Mouse (Mus musculus) E14TG2a.4 (cell line): Measurements from ENCODE around the gene Ceacam9.

Experiments
- H3K27me3 ChIP-seq: 2 replicates; pipeline ENCODE4 v1.6.1; 2014; ENCODE audit warnings: low read length, control low read depth; ENCODE audit not compliant: insufficient read depth
- H3K36me3 ChIP-seq: 2 replicates; pipeline ENCODE4 v1.6.1; 2014; ENCODE audit warnings: low read length, control low read depth; ENCODE audit not compliant: insufficient read depth
- H3K4me1 ChIP-seq: replicated peaks from 2 replicates; pipeline ENCODE4 v1.6.1; 2014; ENCODE audit warnings: low read depth, low read length, control low read depth
- H3K4me3 ChIP-seq: replicated peaks from 2 replicates; pipeline ENCODE4 v1.5.1; 2014; ENCODE audit warnings: mild to moderate bottlenecking, low read length
- H3K9me3 ChIP-seq: 2 replicates; pipeline ENCODE4 v1.6.1; 2014; ENCODE audit warnings: low read length, control low read depth
- CTCF ChIP-seq: conservative IDR thresholded peaks from 2 replicates; pipeline ENCODE4 v1.5.1; 2014; ENCODE audit warnings: low read length
- NANOG ChIP-seq: IDR thresholded peaks from 2 replicates; pipeline ENCODE4 v1.6.1; 2014; ENCODE audit warnings: borderline replicate concordance, low read length, mixed read lengths
- POU5F1 ChIP-seq: IDR thresholded peaks from 2 replicates; pipeline ENCODE4 v1.6.1; 2014; ENCODE audit warnings: low read length, borderline replicate concordance

Gene Ceacam9

DNA sequence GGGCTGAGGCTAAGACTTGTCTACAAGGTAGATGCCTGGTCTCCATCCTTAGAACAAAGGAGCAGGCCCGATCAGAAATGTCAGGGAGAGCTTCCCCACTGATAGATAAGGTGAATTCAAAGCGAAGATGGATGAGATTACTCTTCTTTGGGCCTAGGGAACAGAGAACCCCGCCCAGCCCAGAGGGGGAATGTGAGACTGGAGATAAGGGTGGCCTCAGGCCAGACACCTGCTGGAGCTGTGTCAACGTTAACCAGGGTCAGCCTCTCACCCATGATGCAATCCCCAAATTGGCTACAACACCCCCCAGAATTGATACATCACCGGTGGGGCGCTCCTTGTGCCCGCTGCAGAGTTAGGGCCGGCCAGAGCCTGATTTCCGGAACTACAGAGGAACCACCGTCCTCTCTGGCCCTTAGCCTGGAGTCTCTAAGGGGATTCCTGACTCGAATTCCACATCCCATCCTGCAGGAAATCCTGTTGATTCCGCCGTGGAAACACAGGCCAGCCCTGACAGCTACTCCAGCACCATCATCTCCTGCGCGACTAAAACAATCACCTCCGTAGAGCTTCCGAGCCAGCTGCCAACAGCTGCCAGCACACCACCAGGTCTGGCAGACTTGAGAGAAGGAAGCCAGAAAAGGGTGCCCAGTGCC is 33.8 kb downstream of the Ceacam9 start:
- H3K36me3 ChIP-seq: no peaks in the 10 kb centered on the region
- TF ChIP-seq POU5F1 (no peak), CTCF (no peak), NANOG (no peak)
- H3K4me3 ChIP-seq: peak overlapping the region; percentile 60
- H3K27me3 ChIP-seq: no peaks in the 10 kb centered on the region
- no peaks in the 10 kb centered on the region for H3K9me3 ChIP-seq
- H3K4me1 ChIP-seq: peaks cover 55% of the 10 kb centered on the region

DNA sequence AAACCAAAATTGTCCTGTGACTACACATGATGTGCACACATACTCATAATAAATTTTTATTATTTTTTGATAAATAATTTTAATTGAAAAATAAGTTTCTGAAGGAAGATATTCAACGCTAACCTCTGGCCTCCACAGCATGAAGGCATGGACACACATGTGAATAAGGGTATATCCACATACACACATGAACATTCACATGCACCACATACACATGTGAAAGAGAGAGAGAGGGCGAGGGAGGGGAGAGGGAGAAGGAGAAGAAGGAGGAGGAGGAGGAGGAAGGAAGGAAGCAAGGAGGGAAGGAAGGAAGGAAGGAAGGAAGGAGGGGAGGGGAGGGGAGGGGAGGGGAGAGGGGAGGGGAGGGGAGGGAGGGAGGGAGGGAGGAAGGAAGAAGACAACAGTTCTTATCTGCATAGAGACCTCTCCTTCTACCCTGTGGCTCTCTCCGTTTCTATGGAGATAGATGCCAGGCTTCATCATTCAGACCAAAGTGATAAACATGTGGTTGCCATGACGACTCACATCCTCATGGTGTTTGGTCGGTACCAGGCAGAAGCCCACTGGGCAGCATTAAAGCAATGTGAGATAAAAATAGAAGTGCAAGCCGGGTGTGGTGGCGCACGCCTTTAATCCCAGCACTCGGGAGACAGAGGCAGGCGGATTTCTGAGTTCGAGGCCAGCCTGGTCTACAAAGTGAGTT is 37.3 kb downstream of the Ceacam9 start:
- H3K9me3 ChIP-seq: no peaks in the 10 kb centered on the region
- H3K36me3 ChIP-seq: no peaks in the 10 kb centered on the region
- H3K27me3 ChIP-seq: peaks cover 3% of the 10 kb centered on the region
- no peak overlapping the region for H3K4me3 ChIP-seq
- TF ChIP-seq NANOG (no peak), CTCF (no peak), POU5F1 (no peak)
- H3K4me1 ChIP-seq: peaks cover 49% of the 10 kb centered on the region

DNA sequence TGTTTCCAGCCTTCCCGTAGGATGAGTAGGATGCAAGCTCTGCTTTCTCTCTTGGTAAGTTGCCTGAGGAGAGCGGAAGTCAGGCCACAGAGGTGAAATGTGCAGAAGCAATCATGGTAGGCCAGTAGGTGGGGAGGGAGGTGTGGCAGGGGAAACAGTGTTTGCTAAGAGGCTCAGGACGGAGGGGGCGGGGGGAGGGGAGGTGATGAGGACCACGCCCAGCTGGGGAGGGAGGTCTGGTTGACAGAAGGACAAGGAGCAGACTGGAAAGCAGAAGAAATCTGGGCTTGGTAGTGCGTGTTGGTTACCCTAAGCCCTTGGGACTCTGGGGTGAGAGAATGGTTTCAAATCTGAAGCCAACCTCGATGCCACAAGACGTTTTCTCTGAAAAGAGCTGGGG is 38.6 kb downstream of the Ceacam9 start:
- no peaks in the 10 kb centered on the region for H3K9me3 ChIP-seq
- peak overlapping the region; percentile 18; the same call in 1 of the 2 replicates for H3K4me3 ChIP-seq
- no peak for TF ChIP-seq NANOG
- no peak for TF ChIP-seq POU5F1
- no peak for TF ChIP-seq CTCF
- H3K4me1 ChIP-seq: peaks cover 45% of the 10 kb centered on the region
- no peaks in the 10 kb centered on the region for H3K36me3 ChIP-seq
- peaks cover 3% of the 10 kb centered on the region for H3K27me3 ChIP-seq

DNA sequence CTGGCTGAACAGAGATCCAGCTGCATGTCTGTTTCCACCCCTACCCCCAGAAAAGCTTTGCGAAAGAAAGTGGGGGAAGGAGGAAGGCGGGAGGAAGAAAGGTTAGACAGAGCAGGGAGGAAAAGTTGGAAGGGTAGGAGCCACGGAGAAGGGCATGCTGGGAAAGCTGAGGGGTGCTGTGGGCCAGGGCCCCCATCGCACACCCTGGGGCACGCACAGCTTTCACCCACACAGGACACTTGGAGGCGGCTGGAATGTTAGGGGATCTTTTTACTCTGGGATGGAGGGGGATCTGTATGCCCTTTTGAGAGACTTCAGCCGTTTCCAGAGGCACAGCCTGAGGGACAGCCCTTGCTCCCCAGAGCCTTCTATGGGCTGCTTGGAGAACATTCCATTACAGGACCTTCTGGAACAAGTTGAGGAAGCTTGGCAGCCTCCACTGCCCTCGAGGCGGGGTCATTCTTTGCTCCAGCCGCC is 39.3 kb downstream of the Ceacam9 start:
- TF ChIP-seq POU5F1 (no peak), NANOG (no peak), CTCF (no peak)
- H3K4me1 ChIP-seq: peaks cover 37% of the 10 kb centered on the region
- 0 out of 2 replicates have a peak overlapping the region, but pooled peaks have one; percentile 32 for H3K4me3 ChIP-seq
- H3K27me3 ChIP-seq: peaks cover 3% of the 10 kb centered on the region
- no peaks in the 10 kb centered on the region for H3K36me3 ChIP-seq
- no peaks in the 10 kb centered on the region for H3K9me3 ChIP-seq

DNA sequence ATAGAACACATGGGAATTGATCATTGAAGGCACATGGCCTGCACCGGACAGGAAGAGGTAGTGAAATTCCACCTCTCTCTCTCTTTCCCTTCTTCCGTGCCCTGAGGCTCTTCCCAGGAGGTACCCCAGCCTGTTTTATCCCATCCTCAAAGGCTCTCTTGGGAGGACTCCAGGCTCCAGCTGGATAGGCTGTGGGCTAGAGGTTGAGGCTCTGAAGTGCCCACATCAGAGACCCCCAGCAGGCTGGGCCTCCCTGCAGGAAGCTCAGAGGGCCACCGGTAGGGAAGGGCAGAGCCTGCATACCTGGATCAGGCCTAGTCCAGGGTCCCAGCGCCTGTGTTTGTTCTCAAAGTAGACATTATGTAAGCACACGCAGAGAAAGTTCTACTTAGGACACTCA is 39.9 kb downstream of the Ceacam9 start:
- Histone ChIP-seq H3K4me1 (peaks cover 39% of the 10 kb centered on the region), H3K36me3 (no peaks in the 10 kb centered on the region), H3K4me3 (no peak overlapping the region), H3K27me3 (peaks cover 3% of the 10 kb centered on the region), H3K9me3 (no peaks in the 10 kb centered on the region)
- TF ChIP-seq NANOG: no peak
- no peak for TF ChIP-seq POU5F1
- no peak for TF ChIP-seq CTCF

DNA sequence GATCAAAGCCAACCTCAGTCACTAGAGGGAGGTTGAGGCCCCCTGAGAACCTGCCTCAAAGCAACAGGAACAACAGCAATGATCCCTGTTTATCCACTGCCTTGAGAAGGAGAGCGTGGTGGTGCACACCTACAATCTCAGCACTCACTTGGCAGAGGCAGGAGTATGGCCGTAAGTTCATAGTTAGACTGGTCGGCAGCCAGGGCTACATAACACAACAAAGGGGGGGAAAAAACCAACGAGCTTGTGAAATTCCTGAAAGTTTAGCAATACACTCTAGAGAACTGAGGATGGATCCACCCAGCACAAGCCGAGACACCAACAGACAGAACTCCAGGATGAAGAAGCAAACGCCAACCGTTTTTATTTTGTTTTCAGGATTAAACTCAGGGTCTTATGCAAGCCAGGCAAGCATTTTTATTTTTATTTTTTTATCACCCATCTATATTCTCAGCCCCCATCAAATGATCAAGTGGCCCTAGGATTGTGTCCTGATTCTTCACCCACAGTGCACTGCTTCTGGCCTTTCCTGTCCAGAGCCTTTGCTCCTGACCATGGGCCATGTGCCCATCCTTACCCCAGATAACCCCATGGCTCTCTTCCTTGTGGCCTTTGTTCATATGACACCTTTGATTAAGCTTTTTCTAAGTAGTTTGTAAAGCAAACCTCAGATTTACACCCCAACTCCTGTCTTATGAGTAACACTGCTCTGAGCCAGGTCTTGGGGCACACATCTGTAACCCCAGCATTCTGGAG is 41.9 kb downstream of the Ceacam9 start:
- no peaks in the 10 kb centered on the region for H3K9me3 ChIP-seq
- no peak for TF ChIP-seq NANOG
- peaks cover 35% of the 10 kb centered on the region for H3K4me1 ChIP-seq
- H3K4me3 ChIP-seq: no peak overlapping the region
- H3K36me3 ChIP-seq: no peaks in the 10 kb centered on the region
- peaks cover 3% of the 10 kb centered on the region for H3K27me3 ChIP-seq

DNA sequence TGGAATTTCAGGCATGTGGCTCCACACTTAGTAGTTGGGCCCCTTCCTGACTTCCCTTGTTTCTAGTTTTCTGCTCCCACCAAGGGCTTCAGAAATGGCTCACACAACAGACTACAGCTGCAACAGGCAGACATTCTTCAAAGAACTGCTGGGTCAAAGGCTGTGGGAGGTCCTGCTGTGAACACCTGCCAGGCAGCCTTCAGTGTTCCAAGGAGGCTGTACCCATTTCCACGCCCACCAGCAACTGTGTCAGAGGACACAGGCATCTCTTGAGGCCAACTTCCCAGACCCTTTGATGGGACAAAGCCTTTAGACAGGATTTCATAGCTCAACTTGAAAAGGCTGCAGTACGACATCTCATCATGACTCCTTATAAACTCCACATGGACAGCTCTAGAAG is 44.7 kb downstream of the Ceacam9 start:
- no peaks in the 10 kb centered on the region for H3K36me3 ChIP-seq
- TF ChIP-seq NANOG (no peak), CTCF (no peak), POU5F1 (no peak)

More for the DNA sequence above, 44.7 kb downstream of the Ceacam9 start:
- Histone ChIP-seq H3K4me1 (peaks cover 15% of the 10 kb centered on the region), H3K9me3 (peaks cover 7% of the 10 kb centered on the region; the same call in 1 of the 2 replicates), H3K4me3 (no peak overlapping the region), H3K27me3 (peaks cover 3% of the 10 kb centered on the region)
